ENCODE assay signal across 8 mouse cellular contexts in the genomic region with DNA sequence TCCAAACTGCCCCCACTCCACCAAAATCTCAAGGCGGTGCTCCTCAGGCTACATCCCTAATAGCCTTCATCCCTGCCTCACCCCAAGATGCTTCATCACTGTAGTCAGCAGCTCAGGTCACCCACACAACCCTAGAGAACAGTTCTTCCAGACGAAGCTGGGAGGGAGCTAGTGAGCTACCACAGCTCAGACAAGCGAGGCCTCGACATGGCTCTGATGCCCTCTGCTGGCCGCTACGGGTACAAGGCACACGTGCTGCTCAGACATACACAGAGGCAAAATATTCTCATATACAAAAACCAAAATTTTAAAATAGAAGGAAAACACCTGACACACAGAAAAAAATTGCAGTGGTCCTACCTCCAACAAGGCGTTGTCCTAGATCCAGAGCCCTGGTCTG. TPM values are rescaled to one million over a fixed set of nuclear protein-coding genes. Genes with fewer than 3 reads are reported as not detected.
A peak's percentile ranks its signal among the peaks of the same experiment; 100 is the strongest.
DNase-seq lines count a peak whose midpoint lies in the region; ATAC-seq and TF ChIP-seq lines count a peak whose summit lies in the region.

No protein-coding gene starts in this region.

- H3K9me3 ChIP-seq in limb, embryonic 11.5 days (ENCODE audit: control insufficient read depth, low read length), result no peaks in the 10 kb centered on the region
- H3K9me3 ChIP-seq in stomach, postnatal 0 days (ENCODE audit: control insufficient read depth, low read length), result no peaks in the 10 kb centered on the region

- H3K27me3 ChIP-seq in limb, embryonic 11.5 days (ENCODE audit: control insufficient read depth, insufficient read depth, low read length), result no peaks in the 10 kb centered on the region
- no peaks in the 10 kb centered on the region for H3K27me3 ChIP-seq in stomach, postnatal 0 days (ENCODE audit: control insufficient read depth, insufficient read depth, low read length)

- peak; percentile 100 for TF ChIP-seq CTCF in stomach, postnatal 0 days (IDR thresholded peaks at IDR 0.05; ENCODE audit: low read depth)

- peaks cover 23% of the 10 kb centered on the region for H3K36me3 ChIP-seq in limb, embryonic 11.5 days (ENCODE audit: control insufficient read depth, insufficient read depth, low read length)
- H3K36me3 ChIP-seq in stomach, postnatal 0 days (ENCODE audit: control insufficient read depth, insufficient read depth, low read length), result peaks cover 34% of the 10 kb centered on the region

- H3K4me3 ChIP-seq in limb, embryonic 11.5 days (ENCODE audit: low read depth, low read length), result no peak overlapping the region
- H3K4me3 ChIP-seq in stomach, postnatal 0 days (ENCODE audit: low read depth, low read length), result no peak overlapping the region

- WGBS in limb, embryonic 11.5 days, result 5% methylated on average over 8 of the region's 8 CpGs
- 4% methylated on average over 8 of the region's 8 CpGs for WGBS in stomach, postnatal 0 days

- no peaks in the 10 kb centered on the region for H3K4me1 ChIP-seq in limb, embryonic 11.5 days (ENCODE audit: control insufficient read depth, insufficient read depth, low read length)
- no peaks in the 10 kb centered on the region for H3K4me1 ChIP-seq in stomach, postnatal 0 days (replicated peaks; ENCODE audit: control insufficient read depth, insufficient read depth)

- H3K4me2 ChIP-seq in limb, embryonic 11.5 days (ENCODE audit: low read depth, severe bottlenecking), result no peak overlapping the region
- no peak overlapping the region for H3K4me2 ChIP-seq in stomach, postnatal 0 days (replicated peaks; ENCODE audit: low read depth)

- TF ChIP-seq EP300 in stomach, postnatal 0 days (optimal IDR thresholded peaks at IDR 0.05), result no peak

- ATAC-seq in limb, embryonic 11.5 days (ENCODE audit: insufficient number of reproducible peaks, low FRiP score, low TSS enrichment, low read depth), result no peak
- peak; percentile 69 for ATAC-seq in monocyte, adult 5-6 weeks (replicated peaks; ENCODE audit: insufficient number of reproducible peaks, low FRiP score, low TSS enrichment, poor library complexity, severe bottlenecking)
- peak; percentile 47 for ATAC-seq in stomach, postnatal 0 days (ENCODE audit: low FRiP score, low TSS enrichment)

- DNase-seq in 3134 (ENCODE audit: extremely low read depth, insufficient read length, low spot score) (peak; percentile 57), NIH3T3 (ENCODE audit: low read depth) (peak; percentile 91)
- DNase-seq in cerebellum, adult 9-11 months, result peak; percentile 85
- DNase-seq in frontal cortex, postnatal 10 days (ENCODE audit: low spot score in 2 of 2), result peak; percentile 72 to 77
- peak; percentile 93 for DNase-seq in induced T-regulatory cell, adult 2 months (ENCODE audit: low read depth)
- DNase-seq in limb, embryonic 11.5 days (ENCODE audit: low spot score), result peak; percentile 90
- peak; percentile 89 for DNase-seq in stomach, postnatal 0 days (ENCODE audit: low spot score)

- H3K9ac ChIP-seq in limb, embryonic 11.5 days (ENCODE audit: low read length), result no peak overlapping the region
- H3K9ac ChIP-seq in stomach, postnatal 0 days (ENCODE audit: low read length), result no peak overlapping the region

- no peak overlapping the region for H3K27ac ChIP-seq in limb, embryonic 11.5 days (replicated peaks; ENCODE audit: low read depth, low read length)
- no peak overlapping the region for H3K27ac ChIP-seq in stomach, postnatal 0 days (replicated peaks)

RNA-seq across cellular contexts. Expression of gene Crocc, which starts 4.8 kb away (rescaled TPM):
- 8.7 and 9.0 TPM in 2 replicates for polyA plus RNA-seq in limb, embryonic 11.5 days (2014; fragmentation: Nextera tagmentation; extraction: Ambion mirVana)
- 4.8 to 12.1 TPM (median 8.5 TPM) in 3 replicates for total RNA-seq in monocyte, adult 5-6 weeks (2017)
- polyA plus RNA-seq in stomach, postnatal 0 days (2015; fragmentation: Nextera tagmentation; extraction: Ambion mirVana), result 1.4 and 1.6 TPM in 2 replicates

RNA-seq across cellular contexts. Expression of gene Necap2, which starts 13.0 kb away (rescaled TPM):
- polyA plus RNA-seq in limb, embryonic 11.5 days (2014; fragmentation: Nextera tagmentation; extraction: Ambion mirVana), result 65.0 and 71.0 TPM in 2 replicates
- total RNA-seq in monocyte, adult 5-6 weeks (2017), result 103 to 149 TPM (median 111 TPM) in 3 replicates
- polyA plus RNA-seq in stomach, postnatal 0 days (2015; fragmentation: Nextera tagmentation; extraction: Ambion mirVana), result 77.7 and 81.1 TPM in 2 replicates

RNA-seq across cellular contexts. Expression of gene Spata21, which starts 23.0 kb away (rescaled TPM):
- 0.32 TPM in 1 of 2 replicates, not detected in the other for polyA plus RNA-seq in limb, embryonic 11.5 days (2014; fragmentation: Nextera tagmentation; extraction: Ambion mirVana)
- total RNA-seq in monocyte, adult 5-6 weeks (2017), result not detected in 3 replicates
- 0.05 and 0.11 TPM in 2 replicates for polyA plus RNA-seq in stomach, postnatal 0 days (2015; fragmentation: Nextera tagmentation; extraction: Ambion mirVana)

RNA-seq across cellular contexts. Expression of gene Mfap2, which starts 54.9 kb away (rescaled TPM):
- polyA plus RNA-seq in limb, embryonic 11.5 days (2014; fragmentation: Nextera tagmentation; extraction: Ambion mirVana), result 485 and 517 TPM in 2 replicates
- not detected in 3 replicates for total RNA-seq in monocyte, adult 5-6 weeks (2017)
- 244 and 247 TPM in 2 replicates for polyA plus RNA-seq in stomach, postnatal 0 days (2015; fragmentation: Nextera tagmentation; extraction: Ambion mirVana)
